Mouse (Mus musculus) forebrain, embryonic 15.5 days (tissue): ENCODE results near the gene Ptprq. TPM values are rescaled to one million over a fixed set of nuclear protein-coding genes. Genes with fewer than 3 reads are reported as not detected.
A peak's percentile ranks its signal among the peaks of the same experiment; 100 is the strongest.

Experiments
- ATAC-seq: fragments of 200-750 bp; cut with Nextera tagmentation; replicated peaks from 2 replicates; pipeline ENCODE4 v1.8.0; 2017; ENCODE audit warnings: mild to moderate bottlenecking, moderate TSS enrichment, moderate library complexity
- H3K27ac ChIP-seq: fragments of 300-500 bp; sonication (generic); replicated peaks from 2 replicates; pipeline ENCODE4 v1.5.1; 2015; ENCODE audit warnings: mild to moderate bottlenecking, inconsistent platforms
- H3K27me3 ChIP-seq: fragments of 300-500 bp; sonication (generic); 2 replicates; pipeline ENCODE4 v1.6.1; 2015; ENCODE audit warnings: inconsistent platforms
- H3K36me3 ChIP-seq: fragments of 300-500 bp; sonication (generic); 2 replicates; pipeline ENCODE4 v1.6.1; 2015; ENCODE audit warnings: mild to moderate bottlenecking, inconsistent platforms
- H3K4me1 ChIP-seq: fragments of 300-500 bp; sonication (generic); 2 replicates; pipeline ENCODE4 v1.6.1; 2015; ENCODE audit warnings: inconsistent platforms
- H3K4me2 ChIP-seq: fragments of 300-500 bp; sonication (generic); replicated peaks from 2 replicates; pipeline ENCODE4 v1.6.1; 2015; ENCODE audit warnings: mild to moderate bottlenecking, inconsistent platforms
- H3K4me3 ChIP-seq: fragments of 300-500 bp; sonication (generic); 2 replicates; pipeline ENCODE4 v1.5.1; 2015; ENCODE audit warnings: mild to moderate bottlenecking, inconsistent platforms
- H3K9ac ChIP-seq: fragments of 300-500 bp; sonication (generic); replicated peaks from 2 replicates; pipeline ENCODE4 v1.6.1; 2015; ENCODE audit warnings: mild to moderate bottlenecking, inconsistent platforms
- H3K9me3 ChIP-seq: fragments of 300-500 bp; sonication (generic); 2 replicates; pipeline ENCODE4 v1.6.1; 2016; ENCODE audit warnings: inconsistent platforms
- WGBS: fragments of 180-500 bp; shearing (Covaris S2); methylation state at CpG from one replicate; pipeline ENCODE4 v1.1.7; 2015; ENCODE audit warnings: mixed read lengths; 5-methylcytosine and 5-hydroxymethylcytosine counted together
- polyA plus RNA-seq: library from polyadenylated mRNA; unstranded; fragments of >200 nt; fragmentation: Nextera tagmentation; extraction: Ambion mirVana; gene quantifications from 2 replicates; pipeline ENCODE4 v1.2.1, GENCODE M21; 2015

The Ptprq gene
- polyA plus RNA-seq, result 0.05 and 0.11 TPM in 2 replicates

DNA sequence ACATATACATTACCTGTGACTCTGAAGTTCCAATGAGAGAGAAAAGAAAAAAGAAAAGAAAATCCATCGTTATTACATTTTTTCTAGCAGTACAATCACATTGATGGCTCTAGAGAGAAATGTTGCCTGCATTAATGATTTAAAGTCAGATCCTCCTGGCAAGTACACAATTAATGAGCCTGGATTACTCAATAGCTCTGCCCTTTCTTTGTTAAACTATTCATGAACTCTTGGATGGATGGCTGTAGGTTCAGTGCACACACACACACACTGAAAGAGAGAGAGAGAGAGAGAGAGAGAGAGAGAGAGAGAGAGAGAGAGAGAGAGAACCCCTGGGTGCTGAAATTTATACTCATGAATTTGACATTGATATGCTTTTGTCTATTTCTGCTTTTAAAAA lies at the start of gene Ptprq:
Gene Ptprq (minus strand): TSS at position 246 of the 400 bp plus-strand sequence.
- Histone ChIP-seq H3K27ac (no peak within 1 kb of the TSS), H3K36me3 (no peaks in the 10 kb centered on the region), H3K4me2 (no peak within 1 kb of the TSS), H3K4me1 (no peaks in the 10 kb centered on the region), H3K9ac (no peak within 1 kb of the TSS), H3K27me3 (no peaks in the 10 kb centered on the region), H3K9me3 (no peaks in the 10 kb centered on the region), H3K4me3 (no peak within 1 kb of the TSS)
- ATAC-seq, result no peak
- WGBS, result 18% methylated on average over 1 of the region's 1 CpGs

DNA sequence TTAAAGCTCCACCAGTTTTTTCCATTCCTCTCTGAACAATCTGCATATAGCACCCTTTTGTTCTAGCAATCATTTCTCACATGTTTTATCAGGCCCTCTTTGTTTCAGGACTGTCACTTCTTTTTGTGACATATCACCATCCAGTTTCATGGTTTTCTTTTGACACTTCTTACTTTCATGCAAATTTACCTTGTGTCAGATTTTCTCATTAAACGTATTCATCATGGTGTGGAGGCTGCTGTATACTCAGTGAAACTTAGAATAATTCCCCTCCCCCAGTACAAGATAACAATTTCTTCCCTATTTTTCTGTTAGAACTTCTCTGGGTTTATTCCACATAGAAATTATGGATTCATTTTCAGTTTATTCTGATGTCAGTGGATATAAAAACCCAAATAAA lies 39.8 kb upstream of the Ptprq start:
- Histone ChIP-seq H3K4me2 (no peak overlapping the region), H3K36me3 (no peaks in the 10 kb centered on the region), H3K27ac (no peak overlapping the region), H3K27me3 (no peaks in the 10 kb centered on the region), H3K9me3 (no peaks in the 10 kb centered on the region), H3K4me3 (no peak overlapping the region), H3K4me1 (no peaks in the 10 kb centered on the region), H3K9ac (no peak overlapping the region)
- no peak for ATAC-seq
- 49% methylated on average over 1 of the region's 1 CpGs for WGBS

DNA sequence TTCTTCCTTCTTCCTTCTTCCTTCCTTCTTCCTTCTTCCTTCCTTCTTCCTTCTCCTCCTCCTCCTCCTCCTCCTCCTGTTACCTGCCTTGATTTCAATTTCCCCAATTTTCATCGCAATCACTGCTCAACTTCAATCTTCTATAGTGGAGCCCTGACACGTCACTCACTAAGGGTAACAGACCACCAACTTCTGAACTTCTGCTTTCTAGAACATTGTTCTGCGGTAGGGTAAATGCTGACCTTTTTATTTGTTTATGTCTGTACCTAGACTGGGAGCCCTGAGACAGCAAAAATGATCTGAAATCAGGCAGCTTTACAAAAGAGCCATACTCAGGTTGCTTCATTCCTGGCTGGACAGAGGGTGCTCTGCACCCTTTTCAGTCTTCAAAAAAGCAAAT lies 33.6 kb upstream of the Ptprq start:
- H3K9me3 ChIP-seq, result no peaks in the 10 kb centered on the region
- no peak overlapping the region for H3K9ac ChIP-seq
- no peaks in the 10 kb centered on the region for H3K36me3 ChIP-seq
- H3K4me3 ChIP-seq, result no peak overlapping the region
- 96% methylated on average over 3 of the region's 3 CpGs for WGBS
- H3K27me3 ChIP-seq, result no peaks in the 10 kb centered on the region
- no peak overlapping the region for H3K4me2 ChIP-seq
- ATAC-seq, result no peak
- peaks cover 12% of the 10 kb centered on the region for H3K4me1 ChIP-seq
- no peak overlapping the region for H3K27ac ChIP-seq

DNA sequence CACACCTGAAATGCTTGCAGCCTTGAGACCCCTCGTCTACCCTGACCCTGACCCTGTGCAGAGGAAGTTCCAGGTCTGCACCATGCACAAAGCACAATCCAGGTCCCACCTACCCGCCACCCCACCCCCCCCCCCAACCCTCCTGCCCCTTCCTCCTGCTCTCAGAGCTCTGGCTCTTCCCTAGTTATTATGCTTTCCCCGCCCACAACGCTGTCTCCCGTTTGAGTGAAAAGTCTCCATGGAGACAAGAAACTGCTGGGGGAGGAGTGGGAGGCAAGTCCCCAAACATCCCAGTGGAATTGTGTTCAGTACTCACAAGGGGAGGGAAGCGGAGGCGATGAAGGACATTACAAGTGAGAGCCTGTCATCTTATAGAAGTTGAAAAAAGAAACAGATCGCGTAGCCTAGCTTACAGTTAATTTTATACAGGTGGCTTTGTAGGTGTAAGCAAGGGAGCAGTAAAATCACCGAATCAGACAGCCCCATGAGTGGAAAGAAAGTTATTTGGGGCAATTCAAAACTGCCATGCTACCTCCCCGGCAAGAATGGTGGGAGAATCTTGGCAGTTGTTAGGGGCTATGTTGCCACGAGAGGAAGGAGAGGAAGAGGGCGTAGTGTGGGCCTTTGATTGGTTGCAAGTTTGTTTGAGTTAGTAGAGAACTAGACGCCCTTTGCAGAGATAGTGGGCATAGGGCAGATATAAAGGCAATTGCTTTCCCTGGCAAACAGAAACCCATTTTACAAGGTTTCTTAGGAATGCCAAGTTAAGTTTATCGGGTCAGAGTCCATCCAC lies 32.7 kb upstream of the Ptprq start:
- Histone ChIP-seq H3K27ac (no peak overlapping the region), H3K36me3 (no peaks in the 10 kb centered on the region), H3K27me3 (no peaks in the 10 kb centered on the region), H3K4me1 (peaks cover 12% of the 10 kb centered on the region), H3K9ac (no peak overlapping the region), H3K4me2 (peak overlapping the region; percentile 36), H3K9me3 (no peaks in the 10 kb centered on the region), H3K4me3 (peak overlapping the region; percentile 18; the same call in 1 of the 2 replicates)
- peak; percentile 88 for ATAC-seq
- WGBS, result 21% methylated on average over 15 of the region's 15 CpGs

DNA sequence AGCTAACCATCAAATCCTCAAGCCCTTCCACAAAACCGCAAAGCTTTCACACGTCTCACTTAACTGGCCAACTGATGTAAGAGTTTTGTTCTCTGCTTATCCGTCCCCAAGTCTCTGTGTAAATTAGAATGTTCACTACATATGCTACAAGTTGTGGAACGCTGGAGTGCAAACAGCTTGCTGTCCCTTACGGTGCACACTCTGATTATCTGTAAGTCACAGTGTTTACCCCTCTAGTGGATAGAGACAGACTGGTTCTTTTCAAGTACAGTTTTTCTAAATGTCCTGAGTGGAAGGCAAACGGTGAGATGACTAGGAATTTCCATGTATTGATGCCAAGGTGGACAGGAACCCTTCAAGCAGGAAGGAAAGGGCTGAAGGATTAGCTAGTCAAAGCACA lies 32.1 kb upstream of the Ptprq start:
- Histone ChIP-seq H3K36me3 (no peaks in the 10 kb centered on the region), H3K4me2 (peak overlapping the region; percentile 36), H3K4me1 (peaks cover 12% of the 10 kb centered on the region), H3K27ac (no peak overlapping the region), H3K9me3 (no peaks in the 10 kb centered on the region), H3K27me3 (no peaks in the 10 kb centered on the region), H3K4me3 (peak overlapping the region; percentile 18; the same call in 1 of the 2 replicates), H3K9ac (no peak overlapping the region)
- peak; percentile 38 for ATAC-seq
- 20% methylated on average over 6 of the region's 6 CpGs for WGBS

DNA sequence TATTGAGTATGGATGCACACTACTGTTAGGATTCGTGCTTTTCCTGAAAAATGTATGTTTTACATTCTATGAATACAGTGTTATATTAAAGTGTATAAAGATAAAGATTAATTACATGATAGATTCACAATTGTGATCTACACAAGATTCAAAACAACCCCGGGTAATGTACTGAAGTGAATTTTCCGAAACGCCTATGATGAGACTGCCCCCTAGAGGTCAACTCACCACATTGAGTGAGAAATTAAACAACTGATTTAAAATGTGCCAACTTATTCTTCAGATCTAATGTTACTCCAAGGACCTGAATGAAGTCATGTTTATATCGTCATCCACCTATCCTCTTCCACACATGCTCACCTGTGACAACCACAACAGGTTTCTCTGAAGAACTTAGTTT lies 27.7 kb upstream of the Ptprq start:
- Histone ChIP-seq H3K9me3 (no peaks in the 10 kb centered on the region), H3K4me3 (no peak overlapping the region), H3K36me3 (no peaks in the 10 kb centered on the region), H3K9ac (no peak overlapping the region), H3K27ac (no peak overlapping the region), H3K4me1 (peaks cover 9% of the 10 kb centered on the region), H3K27me3 (no peaks in the 10 kb centered on the region), H3K4me2 (no peak overlapping the region)
- WGBS, result 21% methylated on average over 5 of the region's 5 CpGs
- ATAC-seq, result no peak

DNA sequence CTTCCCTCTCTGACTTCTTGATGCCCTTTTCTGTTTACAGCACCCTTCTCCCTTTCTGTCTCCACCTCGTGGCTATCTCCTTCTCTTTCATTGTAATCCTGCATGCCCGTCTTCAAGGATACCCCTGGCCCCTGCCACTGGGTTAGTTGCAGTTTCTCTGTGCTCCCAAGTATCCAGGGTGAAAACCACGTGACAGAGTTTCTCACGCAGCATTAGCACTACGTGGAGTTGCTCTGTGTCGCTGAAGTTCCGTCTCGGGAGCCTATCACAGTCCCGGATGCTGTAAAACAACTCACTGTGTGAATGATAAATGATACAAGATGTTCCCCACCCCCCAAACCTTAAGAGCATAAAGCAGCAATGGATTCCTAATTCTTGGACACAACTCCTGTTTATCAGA lies 26.9 kb upstream of the Ptprq start:
- Histone ChIP-seq H3K36me3 (no peaks in the 10 kb centered on the region), H3K4me3 (no peak overlapping the region), H3K9ac (no peak overlapping the region), H3K4me2 (no peak overlapping the region), H3K4me1 (peaks cover 1% of the 10 kb centered on the region), H3K27ac (no peak overlapping the region), H3K9me3 (no peaks in the 10 kb centered on the region), H3K27me3 (no peaks in the 10 kb centered on the region)
- WGBS, result 28% methylated on average over 9 of the region's 9 CpGs
- ATAC-seq, result no peak

DNA sequence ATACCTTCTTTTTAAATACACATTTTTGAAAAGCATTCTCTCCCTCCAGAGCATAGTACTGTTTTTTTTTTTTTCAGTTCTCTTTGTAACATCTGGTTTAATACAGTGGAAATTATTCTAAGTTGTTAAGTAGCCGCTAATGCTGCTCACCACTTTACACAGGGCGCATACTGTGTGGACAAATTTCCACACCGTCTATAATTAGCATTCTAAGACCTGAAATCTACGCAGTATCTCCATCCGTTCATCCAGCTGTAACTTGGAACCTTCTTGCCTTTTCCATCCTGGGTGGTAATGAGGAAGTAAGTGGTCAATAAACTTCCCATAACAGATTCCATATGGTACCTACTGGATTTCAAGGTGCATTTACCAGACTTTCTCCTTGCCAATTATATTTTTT lies 20.0 kb upstream of the Ptprq start:
- ATAC-seq, result no peak
- Histone ChIP-seq H3K27me3 (no peaks in the 10 kb centered on the region), H3K4me3 (no peak overlapping the region), H3K4me2 (no peak overlapping the region), H3K27ac (no peak overlapping the region), H3K36me3 (no peaks in the 10 kb centered on the region), H3K4me1 (no peaks in the 10 kb centered on the region), H3K9ac (no peak overlapping the region), H3K9me3 (no peaks in the 10 kb centered on the region)
- 82% methylated on average over 5 of the region's 5 CpGs for WGBS

DNA sequence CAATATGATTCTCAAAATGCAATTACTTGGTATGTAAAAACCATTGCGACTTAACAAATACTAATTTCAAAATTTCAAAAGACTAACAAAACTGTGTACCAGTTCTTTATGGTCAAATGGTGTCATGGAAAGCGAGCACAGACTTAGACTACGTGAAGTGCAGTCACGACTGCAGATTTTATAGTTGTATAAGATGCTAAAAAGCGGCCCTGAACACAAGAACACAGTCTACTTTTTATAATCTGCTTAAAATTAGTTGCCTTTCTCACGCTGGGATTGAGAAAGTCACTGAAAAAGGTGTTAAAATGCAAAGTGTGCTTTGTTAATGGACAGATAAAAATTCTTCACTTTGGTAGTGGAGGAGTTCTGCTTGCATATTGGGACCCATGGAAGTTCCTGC lies 17.9 kb upstream of the Ptprq start:
- Histone ChIP-seq H3K4me1 (no peaks in the 10 kb centered on the region), H3K9ac (no peak overlapping the region), H3K27me3 (no peaks in the 10 kb centered on the region), H3K4me2 (no peak overlapping the region), H3K36me3 (no peaks in the 10 kb centered on the region), H3K4me3 (no peak overlapping the region), H3K27ac (no peak overlapping the region), H3K9me3 (no peaks in the 10 kb centered on the region)
- 86% methylated on average over 6 of the region's 6 CpGs for WGBS
- no peak for ATAC-seq

DNA sequence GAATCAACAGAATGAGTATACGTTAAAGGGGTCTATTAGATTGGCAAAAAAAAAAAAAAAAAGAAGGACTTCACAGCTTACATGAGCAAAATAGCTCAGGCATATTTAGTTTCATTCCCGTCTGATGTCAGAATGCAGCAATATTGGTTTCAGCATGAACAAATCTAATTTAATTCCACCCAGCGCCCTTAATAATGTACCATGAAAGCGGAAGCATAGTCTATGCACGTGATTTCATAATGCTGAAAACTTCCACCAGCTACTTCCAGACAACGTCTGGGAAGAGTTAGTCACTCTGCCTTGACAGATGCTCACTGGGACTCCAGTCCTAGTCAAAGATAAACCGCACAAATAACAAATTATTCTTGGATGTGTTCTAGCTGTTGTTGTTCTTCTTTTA lies 15.6 kb upstream of the Ptprq start:
- Histone ChIP-seq H3K36me3 (no peaks in the 10 kb centered on the region), H3K9ac (no peak overlapping the region), H3K27me3 (no peaks in the 10 kb centered on the region), H3K9me3 (no peaks in the 10 kb centered on the region), H3K4me1 (no peaks in the 10 kb centered on the region), H3K4me2 (no peak overlapping the region), H3K27ac (no peak overlapping the region), H3K4me3 (no peak overlapping the region)
- 86% methylated on average over 7 of the region's 7 CpGs for WGBS
- ATAC-seq, result no peak

DNA sequence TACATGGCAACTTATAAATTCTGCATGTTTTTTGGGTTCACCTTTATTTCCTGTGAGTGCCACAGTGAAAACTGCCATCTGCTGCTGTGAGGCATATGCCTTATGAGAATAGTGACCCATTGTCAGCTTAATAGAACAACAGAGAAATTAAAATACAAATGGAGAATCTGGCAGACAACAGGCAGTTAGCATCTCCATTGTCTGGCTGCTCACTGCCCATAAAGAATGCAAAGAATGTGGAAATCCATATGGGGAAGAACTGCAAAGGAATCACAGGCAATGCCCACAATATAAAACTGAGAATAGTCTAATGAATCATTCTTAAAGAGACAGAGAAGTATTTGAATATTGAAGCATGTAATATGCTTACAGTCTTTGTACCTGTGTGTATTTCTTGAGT lies 14.5 kb upstream of the Ptprq start:
- H3K27me3 ChIP-seq, result no peaks in the 10 kb centered on the region
- H3K36me3 ChIP-seq, result no peaks in the 10 kb centered on the region
- H3K4me3 ChIP-seq, result no peak overlapping the region
- H3K4me2 ChIP-seq, result no peak overlapping the region
- H3K9ac ChIP-seq, result no peak overlapping the region
- H3K27ac ChIP-seq, result no peak overlapping the region
- no peak for ATAC-seq
- no peaks in the 10 kb centered on the region for H3K9me3 ChIP-seq
- H3K4me1 ChIP-seq, result no peaks in the 10 kb centered on the region

DNA sequence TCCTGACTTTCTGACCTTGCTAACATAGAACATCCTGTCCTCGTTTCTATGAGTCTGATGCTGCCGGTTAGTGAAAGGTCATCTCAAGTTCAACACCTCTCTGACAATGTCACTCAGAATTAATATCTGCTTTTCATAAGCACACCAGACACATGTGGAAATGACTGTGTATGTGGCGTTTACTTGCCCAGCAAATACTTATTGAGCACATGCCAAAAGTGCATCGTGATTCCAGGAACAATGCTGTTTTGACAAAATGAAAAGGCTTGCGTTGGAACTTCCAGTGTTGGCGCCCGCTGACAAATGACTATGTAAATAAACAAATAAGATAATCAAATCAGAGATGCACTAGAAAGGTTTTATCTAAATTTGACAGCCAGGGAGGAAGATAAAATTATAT lies 5.8 kb upstream of the Ptprq start:
- no peak overlapping the region for H3K4me2 ChIP-seq
- H3K4me3 ChIP-seq, result no peak overlapping the region
- ATAC-seq, result no peak
- H3K9me3 ChIP-seq, result no peaks in the 10 kb centered on the region
- H3K4me1 ChIP-seq, result no peaks in the 10 kb centered on the region
- no peaks in the 10 kb centered on the region for H3K36me3 ChIP-seq
- H3K27ac ChIP-seq, result no peak overlapping the region
- H3K27me3 ChIP-seq, result no peaks in the 10 kb centered on the region
- no peak overlapping the region for H3K9ac ChIP-seq
- 86% methylated on average over 7 of the region's 7 CpGs for whole genome bisulfite sequencing

DNA sequence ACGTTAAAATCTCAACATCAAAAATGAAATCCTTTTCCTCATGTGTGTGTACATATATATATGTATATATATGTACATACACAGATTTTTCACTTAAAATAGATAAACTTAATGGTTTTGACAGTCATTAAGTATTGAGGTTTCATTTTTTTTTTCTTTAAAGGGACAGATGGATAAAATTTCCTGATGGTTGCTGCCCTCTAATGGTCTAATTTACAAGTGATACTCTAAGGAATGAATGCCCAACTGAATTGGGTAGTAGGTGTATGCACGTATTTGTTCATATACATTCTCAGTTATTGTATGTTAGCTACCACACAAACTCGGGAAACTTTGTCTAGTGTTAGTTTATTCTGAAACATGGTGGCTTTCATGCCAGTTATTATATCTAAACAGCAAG lies 15.4 kb downstream of the Ptprq start:
- H3K9me3 ChIP-seq, result no peaks in the 10 kb centered on the region
- WGBS, result 46% methylated on average over 3 of the region's 3 CpGs
- H3K4me2 ChIP-seq, result no peak overlapping the region
- H3K36me3 ChIP-seq, result no peaks in the 10 kb centered on the region
- H3K9ac ChIP-seq, result no peak overlapping the region
- no peaks in the 10 kb centered on the region for H3K4me1 ChIP-seq
- H3K4me3 ChIP-seq, result no peak overlapping the region
- no peak overlapping the region for H3K27ac ChIP-seq
- ATAC-seq, result 0 out of 2 replicates have a peak, but pooled peaks have one; percentile 48
- H3K27me3 ChIP-seq, result no peaks in the 10 kb centered on the region
